Mouse (Mus musculus): ENCODE data around the gene Stum.

Stum gene

GRCm38 (mm10) chr1:180492777-180493176 lies 9.5 kb upstream of the Stum start:
- DNase-seq = no peak

GRCm38 (mm10) chr1:180485346-180485745 lies 2.0 kb upstream of the Stum start:
- DNase-seq = no peak

- no peak for DNase-seq
Observed at GRCm38 (mm10) chr1:180482840-180483398, 385 bp downstream of the Stum start.

- no peak for DNase-seq
Observed at GRCm38 (mm10) chr1:180481956-180482355, 1.3 kb downstream of the Stum start.

GRCm38 (mm10) chr1:180481331-180481730 lies 2.0 kb downstream of the Stum start:
- DNase-seq = no peak

GRCm38 (mm10) chr1:180480325-180480724 lies 3.0 kb downstream of the Stum start:
- peak; percentile 46 for DNase-seq

GRCm38 (mm10) chr1:180473566-180473965 lies 9.7 kb downstream of the Stum start:
- DNase-seq = no peak

GRCm38 (mm10) chr1:180468004-180468403 lies 15.3 kb downstream of the Stum start:
- no peak for DNase-seq

GRCm38 (mm10) chr1:180465620-180466019 lies 17.7 kb downstream of the Stum start:
- DNase-seq = peak; percentile 82

GRCm38 (mm10) chr1:180464357-180464756 lies 18.9 kb downstream of the Stum start:
- no peak for DNase-seq

- no peak for DNase-seq
Observed at GRCm38 (mm10) chr1:180462983-180463475, 20.3 kb downstream of the Stum start.

GRCm38 (mm10) chr1:180462396-180462795 lies 20.9 kb downstream of the Stum start:
- peak; percentile 54 for DNase-seq

GRCm38 (mm10) chr1:180460721-180461120 lies 22.6 kb downstream of the Stum start:
- no peak for DNase-seq

GRCm38 (mm10) chr1:180458680-180459079 lies 24.6 kb downstream of the Stum start:
- no peak for DNase-seq

GRCm38 (mm10) chr1:180458274-180458673 lies 25.0 kb downstream of the Stum start:
- DNase-seq = no peak

- DNase-seq = no peak
Observed at GRCm38 (mm10) chr1:180449641-180450040, 33.7 kb downstream of the Stum start.

GRCm38 (mm10) chr1:180444411-180444810 lies 38.9 kb downstream of the Stum start:
- DNase-seq = no peak

- DNase-seq = no peak
Observed at GRCm38 (mm10) chr1:180439496-180439895, 43.8 kb downstream of the Stum start.

- DNase-seq = no peak
Observed at GRCm38 (mm10) chr1:180434925-180435324, 48.4 kb downstream of the Stum start.

GRCm38 (mm10) chr1:180433796-180434566 lies 49.3 kb downstream of the Stum start:
- DNase-seq = peak; percentile 75

- DNase-seq = no peak
Observed at GRCm38 (mm10) chr1:180433098-180433538, 50.2 kb downstream of the Stum start.

- DNase-seq = peak; percentile 51
Observed at GRCm38 (mm10) chr1:180431833-180432232, 51.5 kb downstream of the Stum start.

- no peak for DNase-seq
Observed at GRCm38 (mm10) chr1:180429819-180430218, 53.5 kb downstream of the Stum start.

- DNase-seq = no peak
Observed at GRCm38 (mm10) chr1:180428871-180429270, 54.4 kb downstream of the Stum start.
